Mouse (Mus musculus) MEL (cell line): ENCODE data around the gene Ptprq. TPM values are rescaled to one million over a fixed set of nuclear protein-coding genes. Genes with fewer than 3 reads are reported as not detected.

ENCODE experiments used
- DNase-seq: peaks from one replicate; pipeline ENCODE4 v3.0.0; 2011; ENCODE audit warnings: low read depth, low spot score
- H3K27ac ChIP-seq: 2 replicates; pipeline ENCODE4 v1.5.1; 2012; ENCODE audit warnings: low read depth, mild to moderate bottlenecking, control low read depth, low read length, moderate library complexity; ENCODE audit not compliant: control insufficient read depth
- H3K27me3 ChIP-seq, 2 experiments: fragments of 150-350 bp in 1 of 2; sonication (generic) in 1 of 2; 2 replicates each; pipeline ENCODE4 v1.6.1; 2012; ENCODE audit warnings: low read length in 2 of 2, mild to moderate bottlenecking in 2 of 2, improper control_type of control experiment in 1 of 2, moderate library complexity in 1 of 2; ENCODE audit not compliant: insufficient read depth in 2 of 2, control insufficient read depth in 1 of 2
- H3K36me3 ChIP-seq, 2 experiments: 2 replicates each; pipeline ENCODE4 v1.6.1; 2012 to 2014; ENCODE audit warnings: low read length in 2 of 2, improper control_type of control experiment in 1 of 2, inconsistent platforms in 1 of 2, mild to moderate bottlenecking in 1 of 2; ENCODE audit not compliant: insufficient read depth in 2 of 2, control insufficient read depth in 1 of 2
- H3K4me1 ChIP-seq, 2 experiments: fragments of 150-350 bp in 1 of 2; sonication (generic) in 1 of 2; 2 replicates each; pipeline ENCODE4 v1.6.1; 2012; ENCODE audit warnings: low read length in 2 of 2, improper control_type of control experiment in 1 of 2, mild to moderate bottlenecking in 1 of 2; ENCODE audit not compliant: insufficient read depth in 2 of 2, control insufficient read depth in 1 of 2
- H3K4me3 ChIP-seq, 2 experiments: fragments of 150-350 bp in 1 of 2; sonication (generic) in 1 of 2; 2 replicates each; pipeline ENCODE4 v1.5.1; 2012; ENCODE audit warnings: low read depth in 2 of 2, low read length in 2 of 2, mild to moderate bottlenecking in 2 of 2, moderate library complexity in 2 of 2, control low read depth in 1 of 2, improper control_type of control experiment in 1 of 2; ENCODE audit not compliant: control insufficient read depth in 1 of 2, insufficient read depth in 1 of 2
- H3K79me2 ChIP-seq: 2 replicates; pipeline ENCODE4 v1.6.1; 2012; ENCODE audit warnings: mild to moderate bottlenecking, low read length, moderate library complexity; ENCODE audit not compliant: control insufficient read depth, poor library complexity, insufficient read depth
- H3K9ac ChIP-seq: 2 replicates; pipeline ENCODE4 v1.6.1; 2012; ENCODE audit warnings: low read depth, mild to moderate bottlenecking, control low read depth, low read length, moderate library complexity; ENCODE audit not compliant: control insufficient read depth, poor library complexity, severe bottlenecking
- H3K9me3 ChIP-seq: fragments of 150-350 bp; sonication (generic); replicated peaks from 2 replicates; pipeline ENCODE4 v1.6.1; 2012; ENCODE audit warnings: mild to moderate bottlenecking, low read length, improper control_type of control experiment, moderate library complexity; ENCODE audit not compliant: insufficient read depth
- BHLHE40 ChIP-seq: IDR thresholded peaks from 2 replicates; pipeline ENCODE4 v1.6.1; 2012; ENCODE audit warnings: low read depth, mild to moderate bottlenecking, inconsistent platforms, low read length, improper control_type of control experiment, borderline replicate concordance
- CTCF ChIP-seq, 3 experiments: IDR thresholded peaks in 2 of 3; conservative IDR thresholded peaks in 1 of 3; 2 replicates each; pipeline ENCODE4 v1.5.1; 2011 to 2012; ENCODE audit warnings: low read length in 3 of 3, low read depth in 2 of 3, mild to moderate bottlenecking in 2 of 3, improper control_type of control experiment in 1 of 3, inconsistent platforms in 1 of 3, mixed read lengths in 1 of 3, moderate library complexity in 1 of 3; ENCODE audit not compliant: control insufficient read depth in 1 of 3, insufficient read depth in 1 of 3, poor library complexity in 1 of 3, severe bottlenecking in 1 of 3
- ELF1 ChIP-seq: IDR thresholded peaks from 2 replicates; pipeline ENCODE4 v1.6.1; 2014; ENCODE audit warnings: low read depth, mild to moderate bottlenecking, inconsistent platforms, low read length, improper control_type of control experiment, moderate library complexity
- ETS1 ChIP-seq: IDR thresholded peaks from 2 replicates; pipeline ENCODE4 v1.6.1; 2012; ENCODE audit warnings: low read depth, mild to moderate bottlenecking, inconsistent platforms, low read length, improper control_type of control experiment, moderate library complexity
- GATA1 ChIP-seq: IDR thresholded peaks from 2 replicates; pipeline ENCODE4 v1.6.1; 2011; ENCODE audit warnings: low read depth, low read length, improper control_type of control experiment
- KAT2A ChIP-seq: conservative IDR thresholded peaks from 2 replicates; pipeline ENCODE4 v1.6.1; 2012; ENCODE audit warnings: low read depth, low read length, improper control_type of control experiment, inconsistent platforms
- MAFK ChIP-seq: IDR thresholded peaks from 2 replicates; pipeline ENCODE4 v1.6.1; 2011; ENCODE audit warnings: low read depth, mild to moderate bottlenecking, low read length, improper control_type of control experiment, borderline replicate concordance
- MAZ ChIP-seq: IDR thresholded peaks from 2 replicates; pipeline ENCODE4 v1.6.1; 2012; ENCODE audit warnings: low read depth, mild to moderate bottlenecking, inconsistent platforms, low read length, improper control_type of control experiment
- MEF2A ChIP-seq: IDR thresholded peaks from 2 replicates; pipeline ENCODE4 v1.6.1; 2014; ENCODE audit warnings: low read depth, mild to moderate bottlenecking, inconsistent platforms, low read length, improper control_type of control experiment; ENCODE audit not compliant: poor library complexity, insufficient replicate concordance, severe bottlenecking; ENCODE audit errors: extremely low read depth
- NRF1 ChIP-seq: IDR thresholded peaks from 2 replicates; pipeline ENCODE4 v1.6.1; 2014; ENCODE audit warnings: low read depth, mild to moderate bottlenecking, inconsistent platforms, low read length, improper control_type of control experiment, moderate library complexity; ENCODE audit not compliant: poor library complexity, insufficient read depth, severe bottlenecking
- POLR2AphosphoS5 ChIP-seq: IDR thresholded peaks from 2 replicates; pipeline ENCODE4 v1.6.1; 2012; ENCODE audit warnings: low read depth, borderline replicate concordance, mild to moderate bottlenecking, inconsistent platforms, low read length, moderate library complexity, mixed read lengths
- RCOR1 ChIP-seq: IDR thresholded peaks from 2 replicates; pipeline ENCODE4 v1.6.1; 2012; ENCODE audit warnings: low read depth, mild to moderate bottlenecking, inconsistent platforms, low read length, improper control_type of control experiment
- ZMIZ1 ChIP-seq: IDR thresholded peaks from 2 replicates; pipeline ENCODE4 v1.6.1; 2012; ENCODE audit warnings: low read depth, mild to moderate bottlenecking, inconsistent platforms, low read length, improper control_type of control experiment, moderate library complexity
- ZNF384 ChIP-seq: IDR thresholded peaks from 2 replicates; pipeline ENCODE4 v1.6.1; 2012; ENCODE audit warnings: low read depth, mild to moderate bottlenecking, inconsistent platforms, low read length, improper control_type of control experiment
- polyA plus RNA-seq, 2 experiments: library from polyadenylated mRNA; stranded (reverse) in 1 of 2; unstranded in 1 of 2; fragments of >175 nt in 1 of 2; fragments of >200 nt in 1 of 2; gene quantifications; 2 replicates each; pipeline versions ENCODE4 v1.2.1 to v1.2.4; 2012; ENCODE audit warnings: low replicate concordance in 2 of 2, low read depth in 1 of 2; ENCODE audit not compliant: insufficient read length in 2 of 2, insufficient read depth in 1 of 2, missing spikeins in 1 of 2
- total RNA-seq: library from RNA; depleted of rRNA; stranded (reverse); fragments of 300-350 nt; gene quantifications from 2 replicates; pipeline ENCODE4 v1.2.3, GENCODE M21; 2012

Gene Ptprq
- total and polyA plus RNA-seq, 3 experiments = not detected

DNA sequence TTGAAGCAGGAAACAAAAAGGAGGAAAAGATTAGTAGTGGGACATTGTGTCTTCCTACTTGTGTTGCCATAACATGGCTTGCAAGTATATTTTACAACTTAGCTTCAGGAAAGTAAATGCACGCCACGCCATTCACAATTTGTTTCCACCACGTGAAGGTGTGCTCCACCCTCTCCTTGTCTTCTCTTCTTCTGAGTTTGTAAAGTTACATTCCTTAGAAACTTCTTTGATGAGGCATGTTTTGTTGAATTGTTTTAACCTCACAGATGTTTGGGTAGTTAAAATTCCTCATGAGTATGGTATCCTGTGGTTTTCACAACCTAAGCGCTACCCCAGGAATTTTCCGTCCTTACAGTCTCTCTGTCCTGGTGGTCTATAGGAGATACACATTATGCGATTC, 118.5 kb downstream of the Ptprq start:
- H3K79me2 ChIP-seq = no peaks in the 10 kb centered on the region
- H3K4me3 ChIP-seq = no peak overlapping the region
- DNase-seq = no peak
- TF ChIP-seq ZMIZ1 (no peak), POLR2AphosphoS5 (no peak), MAFK (no peak), KAT2A (no peak), MEF2A (no peak), BHLHE40 (no peak), GATA1 (no peak), ELF1 (no peak), CTCF (IDR thresholded peaks at IDR 0.05 in 2 of 3, conservative IDR thresholded peaks at IDR 0.05 in 1 of 3; ENCODE audit: control insufficient read depth in 1 of 3, insufficient read depth in 1 of 3, low read depth in 2 of 3, low read length in 3 of 3, poor library complexity in 1 of 3, severe bottlenecking in 1 of 3) (no peak), ETS1 (no peak)
- H3K27ac ChIP-seq = no peak overlapping the region
- H3K4me1 ChIP-seq = no peaks in the 10 kb centered on the region
- H3K36me3 ChIP-seq = no peaks in the 10 kb centered on the region
- H3K9me3 ChIP-seq = no peaks in the 10 kb centered on the region
- H3K27me3 ChIP-seq = no peaks in the 10 kb centered on the region
- no peak overlapping the region for H3K9ac ChIP-seq

DNA sequence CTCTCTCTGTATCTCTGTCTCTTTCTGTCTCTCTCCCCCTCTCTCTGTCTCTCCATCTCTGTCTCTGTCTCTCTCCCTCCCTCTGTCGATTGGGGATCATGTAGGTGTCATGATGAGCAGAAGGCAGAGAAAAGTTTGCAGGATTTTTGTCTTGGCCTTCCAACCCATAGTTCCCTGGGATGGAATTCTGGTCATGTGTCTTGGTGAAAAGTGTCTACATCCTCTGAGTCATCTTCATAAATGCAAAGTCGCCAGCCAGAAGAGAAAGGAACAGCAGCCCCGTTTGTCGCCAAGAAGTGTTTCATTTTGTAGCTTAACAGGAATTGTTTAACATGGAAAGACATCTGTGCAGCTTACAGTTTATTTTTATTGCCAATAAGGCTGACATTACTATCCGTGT, 136.5 kb downstream of the Ptprq start:
- Histone ChIP-seq H3K79me2 (no peaks in the 10 kb centered on the region), H3K9ac (no peak overlapping the region), H3K4me3 (no peak overlapping the region), H3K4me1 (no peaks in the 10 kb centered on the region), H3K36me3 (no peaks in the 10 kb centered on the region), H3K27ac (no peak overlapping the region), H3K27me3 (no peaks in the 10 kb centered on the region; a peak in 2 of 4 replicates), H3K9me3 (no peaks in the 10 kb centered on the region)
- TF ChIP-seq MAZ = no peak
- no peak for TF ChIP-seq RCOR1
- no peak for DNase-seq

DNA sequence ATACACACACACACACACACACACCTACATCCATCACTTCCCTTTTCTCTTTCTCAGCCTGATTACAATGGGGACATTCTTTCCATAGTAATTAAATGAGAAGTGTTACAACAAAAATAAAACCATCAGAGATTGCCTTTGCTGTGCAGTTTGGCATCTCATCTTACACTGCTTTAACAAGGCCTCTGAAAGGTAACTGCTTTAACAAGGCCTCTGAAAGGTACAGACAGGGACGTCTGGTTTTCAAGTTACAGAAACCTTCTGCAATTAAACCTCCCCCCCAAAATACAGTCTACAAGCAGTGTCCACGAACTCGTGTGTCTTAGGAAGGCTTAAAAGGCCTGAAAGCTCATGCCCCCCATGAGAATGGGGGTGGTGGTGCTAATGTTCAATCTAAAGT, 150.8 kb downstream of the Ptprq start:
- no peak for TF ChIP-seq NRF1
- TF ChIP-seq KAT2A = no peak
- TF ChIP-seq ZNF384 = no peak
- TF ChIP-seq ZMIZ1 = no peak
- H3K36me3 ChIP-seq = no peaks in the 10 kb centered on the region
- no peak for DNase-seq
- no peak overlapping the region for H3K9ac ChIP-seq
- no peaks in the 10 kb centered on the region for H3K9me3 ChIP-seq
- H3K27ac ChIP-seq = no peak overlapping the region
- H3K4me1 ChIP-seq = no peaks in the 10 kb centered on the region
- H3K27me3 ChIP-seq = no peaks in the 10 kb centered on the region
- no peaks in the 10 kb centered on the region for H3K79me2 ChIP-seq
- no peak overlapping the region for H3K4me3 ChIP-seq
